Mouse (Mus musculus): ENCODE results near the gene Adat1. TPM values are rescaled to one million over a fixed set of nuclear protein-coding genes. Genes with fewer than 3 reads are reported as not detected.

The Adat1 gene
- 8.7 and 9.8 TPM in 2 replicates for polyA plus RNA-seq (2014; fragmentation: Nextera tagmentation; extraction: Ambion mirVana)

- TF ChIP-seq CTCF (IDR thresholded peaks at IDR 0.05; ENCODE audit: low read depth) = peak; percentile 45
- Histone ChIP-seq H3K4me1 (ENCODE audit: insufficient read depth) (0 out of 2 replicates have a peak, but pooled peaks cover 3% of the 10 kb centered on the region), H3K9me3 (ENCODE audit: low read depth, low read length) (no peaks in the 10 kb centered on the region), H3K4me2 (peak within 1 kb of the TSS; percentile 68), H3K36me3 (ENCODE audit: insufficient read depth) (peaks cover 65% of the 10 kb centered on the region), H3K27me3 (ENCODE audit: insufficient read depth, low read length) (no peaks in the 10 kb centered on the region), H3K27ac (ENCODE audit: low read depth) (no peak within 1 kb of the TSS; the same call in 1 of the 2 replicates), H3K9ac (peak within 1 kb of the TSS; percentile 87), H3K4me3 (ENCODE audit: low read depth, low read length) (peak within 1 kb of the TSS; percentile 82)
- peak; percentile 96 for DNase-seq
- ATAC-seq (ENCODE audit: insufficient read depth) = peak; percentile 97
- WGBS = 3% methylated on average over 32 of the region's 33 CpGs
These were observed at the start of gene Adat1 for GRCm38 (mm10) chr8:111992013-111992702. Adat1 (minus strand) TSS chr8:111992302.

- TF ChIP-seq CTCF (IDR thresholded peaks at IDR 0.05; ENCODE audit: low read depth) = no peak
- Histone ChIP-seq H3K9ac (no peak overlapping the region), H3K4me3 (ENCODE audit: low read depth, low read length) (no peak overlapping the region), H3K4me2 (no peak overlapping the region), H3K9me3 (ENCODE audit: low read depth, low read length) (no peaks in the 10 kb centered on the region), H3K36me3 (ENCODE audit: insufficient read depth) (no peaks in the 10 kb centered on the region), H3K4me1 (ENCODE audit: insufficient read depth) (no peaks in the 10 kb centered on the region), H3K27ac (ENCODE audit: low read depth) (no peak overlapping the region), H3K27me3 (ENCODE audit: insufficient read depth, low read length) (no peaks in the 10 kb centered on the region)
- DNase-seq (no peak), ATAC-seq (ENCODE audit: insufficient read depth) (no peak)
- 67% methylated on average over 18 of the region's 18 CpGs for WGBS
These were observed 45.4 kb upstream of the Adat1 start for GRCm38 (mm10) chr8:112037521-112037920.

- Histone ChIP-seq H3K4me2 (no peak overlapping the region), H3K27me3 (ENCODE audit: insufficient read depth, low read length) (no peaks in the 10 kb centered on the region), H3K4me1 (ENCODE audit: insufficient read depth) (no peaks in the 10 kb centered on the region), H3K4me3 (ENCODE audit: low read depth, low read length) (no peak overlapping the region), H3K36me3 (ENCODE audit: insufficient read depth) (no peaks in the 10 kb centered on the region), H3K9ac (no peak overlapping the region), H3K27ac (ENCODE audit: low read depth) (no peak overlapping the region), H3K9me3 (ENCODE audit: low read depth, low read length) (no peaks in the 10 kb centered on the region)
- 6% methylated on average over 8 of the region's 8 CpGs for WGBS
- peak; percentile 83 for TF ChIP-seq CTCF (IDR thresholded peaks at IDR 0.05; ENCODE audit: low read depth)
- peak; percentile 87 for DNase-seq
- peak; percentile 38; the same call in 1 of the 2 replicates for ATAC-seq (ENCODE audit: insufficient read depth)
These were observed 42.5 kb upstream of the Adat1 start for GRCm38 (mm10) chr8:112034603-112035002.

- Histone ChIP-seq H3K9ac (no peak overlapping the region), H3K9me3 (ENCODE audit: low read depth, low read length) (no peaks in the 10 kb centered on the region), H3K4me3 (ENCODE audit: low read depth, low read length) (no peak overlapping the region), H3K36me3 (ENCODE audit: insufficient read depth) (no peaks in the 10 kb centered on the region), H3K27ac (ENCODE audit: low read depth) (no peak overlapping the region), H3K4me2 (no peak overlapping the region), H3K27me3 (ENCODE audit: insufficient read depth, low read length) (no peaks in the 10 kb centered on the region), H3K4me1 (ENCODE audit: insufficient read depth) (no peaks in the 10 kb centered on the region)
- no peak for ATAC-seq (ENCODE audit: insufficient read depth)
- TF ChIP-seq CTCF (IDR thresholded peaks at IDR 0.05; ENCODE audit: low read depth) = no peak
- 50% methylated on average over 7 of the region's 7 CpGs for WGBS
- no peak for DNase-seq
These were observed 41.0 kb upstream of the Adat1 start for GRCm38 (mm10) chr8:112033071-112033470.

- DNase-seq = peak; percentile 50
- Histone ChIP-seq H3K4me1 (ENCODE audit: insufficient read depth) (no peaks in the 10 kb centered on the region), H3K36me3 (ENCODE audit: insufficient read depth) (no peaks in the 10 kb centered on the region), H3K27me3 (ENCODE audit: insufficient read depth, low read length) (no peaks in the 10 kb centered on the region), H3K27ac (ENCODE audit: low read depth) (no peak overlapping the region), H3K9ac (no peak overlapping the region), H3K4me3 (ENCODE audit: low read depth, low read length) (no peak overlapping the region), H3K4me2 (no peak overlapping the region), H3K9me3 (ENCODE audit: low read depth, low read length) (no peaks in the 10 kb centered on the region)
- WGBS = 39% methylated on average over 6 of the region's 6 CpGs
- no peak for TF ChIP-seq CTCF (IDR thresholded peaks at IDR 0.05; ENCODE audit: low read depth)
- no peak for ATAC-seq (ENCODE audit: insufficient read depth)
These were observed 38.6 kb upstream of the Adat1 start for GRCm38 (mm10) chr8:112030663-112031062.

GRCm38 (mm10) chr8:112029455-112029854 lies 37.4 kb upstream of the Adat1 start:
- TF ChIP-seq CTCF (IDR thresholded peaks at IDR 0.05; ENCODE audit: low read depth) = no peak
- Histone ChIP-seq H3K4me2 (no peak overlapping the region), H3K4me3 (ENCODE audit: low read depth, low read length) (no peak overlapping the region), H3K4me1 (ENCODE audit: insufficient read depth) (no peaks in the 10 kb centered on the region), H3K27me3 (ENCODE audit: insufficient read depth, low read length) (no peaks in the 10 kb centered on the region), H3K9ac (no peak overlapping the region), H3K36me3 (ENCODE audit: insufficient read depth) (no peaks in the 10 kb centered on the region), H3K9me3 (ENCODE audit: low read depth, low read length) (no peaks in the 10 kb centered on the region), H3K27ac (ENCODE audit: low read depth) (no peak overlapping the region)
- ATAC-seq (ENCODE audit: insufficient read depth) (no peak), DNase-seq (no peak)
- 73% methylated on average over 7 of the region's 7 CpGs for WGBS

GRCm38 (mm10) chr8:112014936-112015335 lies 22.8 kb upstream of the Adat1 start, which contains the start of gene Gm6793:
Gm6793 (minus strand) TSS chr8:112015036.
- Histone ChIP-seq H3K27me3 (ENCODE audit: insufficient read depth, low read length) (no peaks in the 10 kb centered on the region), H3K4me3 (ENCODE audit: low read depth, low read length) (no peak within 1 kb of the TSS), H3K27ac (ENCODE audit: low read depth) (no peak within 1 kb of the TSS), H3K36me3 (ENCODE audit: insufficient read depth) (peaks cover 34% of the 10 kb centered on the region), H3K4me1 (ENCODE audit: insufficient read depth) (peaks cover 5% of the 10 kb centered on the region; the same call in 1 of the 2 replicates), H3K9ac (no peak within 1 kb of the TSS), H3K4me2 (no peak within 1 kb of the TSS), H3K9me3 (ENCODE audit: low read depth, low read length) (no peaks in the 10 kb centered on the region)
- ATAC-seq (ENCODE audit: insufficient read depth) (no peak), DNase-seq (no peak)
- WGBS = 89% methylated on average over 11 of the region's 11 CpGs
- TF ChIP-seq CTCF (IDR thresholded peaks at IDR 0.05; ENCODE audit: low read depth) = no peak

Measured in lung, embryonic 14.5 days (tissue).